Mouse (Mus musculus): ENCODE measurements around the gene Dync1h1. TPM values are rescaled to one million over a fixed set of nuclear protein-coding genes. Genes with fewer than 3 reads are reported as not detected.
"Not testable (repeated sequence)": the region's sequence is repeated elsewhere in the genome, so short reads cannot be mapped to it uniquely, and the experiment has no call there.

Dync1h1 gene
- polyA plus RNA-seq, 1 experiment from 2014 or later: 41.5 TPM

DNA sequence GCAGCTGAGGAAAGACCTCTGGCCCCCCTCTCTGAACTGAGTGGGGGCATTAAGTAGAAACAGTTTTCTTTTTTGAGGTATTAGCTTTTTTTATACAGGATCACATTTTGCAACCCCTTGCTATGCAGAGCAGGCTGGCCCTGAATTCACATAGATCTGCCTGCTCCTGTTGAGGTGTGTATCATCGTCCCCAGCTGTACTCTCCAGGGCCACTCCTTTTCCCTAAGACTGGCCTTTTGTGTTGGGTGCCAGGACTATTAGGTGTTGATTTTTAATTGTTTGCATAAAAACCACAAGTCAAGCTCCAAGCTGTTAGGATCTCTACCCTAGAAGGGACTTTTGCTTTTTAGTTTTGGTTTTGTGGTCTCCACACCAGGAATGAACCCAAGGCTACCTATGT lies 96.8 kb downstream of the Dync1h1 start:
- Histone ChIP-seq H3K27ac (peak overlapping the region; percentile 49; the same call in 1 of the 2 replicates), H3K4me2 (no peak overlapping the region), H3K9ac (no peak overlapping the region), H3K4me1 (peaks cover 21% of the 10 kb centered on the region), H3K27me3 (replicated peaks) (no peaks in the 10 kb centered on the region), H3K36me3 (peaks cover 5% of the 10 kb centered on the region; the same call in 1 of the 2 replicates), H3K9me3 (no peaks in the 10 kb centered on the region), H3K4me3 (replicated peaks) (no peak overlapping the region)
- no peak for ATAC-seq (ENCODE audit: insufficient read depth, low FRiP score, low read depth)
- 68% methylated on average over 1 of the region's 1 CpGs for WGBS

- no peak for ATAC-seq (ENCODE audit: insufficient read depth, low FRiP score, low read depth)
These were observed 97.4 kb downstream of the Dync1h1 start for GRCm38 (mm10) chr12:110698523-110699170.

GRCm38 (mm10) chr12:110699171-110699547 lies 97.9 kb downstream of the Dync1h1 start:
- Histone ChIP-seq H3K4me2 (peak overlapping the region; percentile 25), H3K4me1 (peaks cover 21% of the 10 kb centered on the region), H3K27me3 (replicated peaks) (no peaks in the 10 kb centered on the region), H3K9me3 (no peaks in the 10 kb centered on the region), H3K27ac (peak overlapping the region; percentile 49; the same call in 1 of the 2 replicates), H3K4me3 (replicated peaks) (no peak overlapping the region), H3K36me3 (peaks cover 5% of the 10 kb centered on the region; the same call in 1 of the 2 replicates), H3K9ac (no peak overlapping the region)
- 31% methylated on average over 2 of the region's 2 CpGs for WGBS
- no peak for ATAC-seq (ENCODE audit: insufficient read depth, low FRiP score, low read depth)

More at GRCm38 (mm10) chr12:110698523-110699170, 97.4 kb downstream of the Dync1h1 start:
- WGBS: 35% methylated on average over 13 of the region's 15 CpGs
- Histone ChIP-seq H3K4me3 (replicated peaks) (no peak overlapping the region), H3K27ac (peak overlapping the region; percentile 49; the same call in 1 of the 2 replicates), H3K4me2 (peak overlapping the region; percentile 25), H3K9me3 (no peaks in the 10 kb centered on the region), H3K4me1 (peaks cover 21% of the 10 kb centered on the region), H3K36me3 (peaks cover 5% of the 10 kb centered on the region; the same call in 1 of the 2 replicates), H3K27me3 (replicated peaks) (no peaks in the 10 kb centered on the region), H3K9ac (no peak overlapping the region)

DNA sequence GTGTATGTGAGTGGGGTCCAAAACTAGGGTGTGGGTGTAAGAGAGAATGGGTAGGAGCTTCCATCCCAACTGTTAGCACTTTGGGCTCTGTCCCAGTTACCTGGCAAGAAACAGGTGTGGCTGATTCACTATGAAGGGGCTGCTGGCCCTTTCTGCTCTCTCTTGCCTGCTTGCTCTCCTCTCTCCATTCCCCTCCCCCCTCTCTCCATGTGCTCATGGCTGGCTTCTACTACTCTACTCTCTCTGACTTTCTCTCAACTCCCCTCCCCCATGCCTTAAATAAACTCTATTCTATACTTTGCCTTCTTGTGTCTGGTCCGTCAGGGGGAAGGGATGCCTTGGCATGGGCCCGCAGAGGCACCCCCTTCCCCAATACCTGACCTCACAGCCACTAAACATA lies 99.5 kb downstream of the Dync1h1 start:
- Histone ChIP-seq H3K27ac (no peak overlapping the region), H3K4me2 (no peak overlapping the region), H3K4me1 (peaks cover 14% of the 10 kb centered on the region; the same call in 1 of the 2 replicates), H3K9ac (no peak overlapping the region), H3K4me3 (replicated peaks) (no peak overlapping the region), H3K27me3 (replicated peaks) (no peaks in the 10 kb centered on the region), H3K36me3 (no peaks in the 10 kb centered on the region), H3K9me3 (no peaks in the 10 kb centered on the region)
- 63% methylated on average over 2 of the region's 2 CpGs for WGBS
- no peak for ATAC-seq (ENCODE audit: insufficient read depth, low FRiP score, low read depth)

DNA sequence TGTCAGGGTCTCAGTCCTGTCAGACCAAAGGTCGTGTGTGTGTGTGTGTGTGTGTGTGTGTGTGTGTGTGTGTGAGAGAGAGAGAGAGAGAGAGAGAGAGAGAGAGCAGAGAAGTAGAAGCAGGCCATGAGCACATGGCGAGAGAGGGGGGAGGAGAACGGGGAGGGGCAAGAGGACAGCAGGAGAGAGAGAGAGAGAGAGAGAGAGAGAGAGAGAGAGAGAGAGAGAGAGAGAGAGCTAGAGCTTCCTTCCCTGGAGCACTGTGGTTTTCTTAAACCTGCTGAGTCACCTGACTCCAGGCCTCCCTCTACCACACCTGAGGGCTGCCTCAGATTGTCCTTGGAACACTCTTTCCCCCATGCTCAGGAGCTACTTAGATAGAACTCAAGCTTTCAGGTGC lies 100.1 kb downstream of the Dync1h1 start:
- not testable (repeated sequence) for ATAC-seq (ENCODE audit: insufficient read depth, low FRiP score, low read depth); H3K9me3 ChIP-seq; H3K27me3 ChIP-seq (replicated peaks); H3K4me2 ChIP-seq; H3K27ac ChIP-seq; H3K4me3 ChIP-seq (replicated peaks); H3K9ac ChIP-seq; H3K36me3 ChIP-seq
- peaks cover 15% of the 10 kb centered on the region; the same call in 1 of the 2 replicates for H3K4me1 ChIP-seq
- 8% methylated on average over 1 of the region's 3 CpGs for WGBS

DNA sequence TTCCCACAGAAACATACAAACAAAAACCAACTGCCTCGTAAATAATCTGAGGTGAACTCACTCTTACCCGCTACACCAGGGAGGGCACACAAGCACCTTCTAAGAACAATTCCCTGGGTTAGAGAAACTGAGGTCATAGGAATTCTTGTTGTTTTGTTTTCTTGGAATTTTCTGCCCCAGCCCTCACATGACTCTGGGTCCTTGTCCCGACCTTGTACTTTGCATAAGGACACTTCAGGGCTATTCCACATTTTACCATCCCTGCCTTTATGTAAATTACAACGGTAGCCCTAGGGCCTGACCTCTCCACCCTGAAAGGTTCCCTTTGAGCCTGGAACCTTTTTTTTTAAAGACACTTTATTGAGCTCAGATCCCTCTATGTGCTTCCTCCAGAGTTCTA lies 101.3 kb downstream of the Dync1h1 start, which contains the start of gene Hsp90aa1:
Gene Hsp90aa1, minus strand, starts transcription at position 173 of the 400 bp plus-strand sequence.
- Histone ChIP-seq H3K4me1 (0 out of 2 replicates have a peak, but pooled peaks cover 11% of the 10 kb centered on the region), H3K27ac (no peak within 1 kb of the TSS; the same call in 1 of the 2 replicates), H3K27me3 (replicated peaks) (no peaks in the 10 kb centered on the region), H3K9ac (no peak within 1 kb of the TSS), H3K4me2 (no peak within 1 kb of the TSS), H3K36me3 (no peaks in the 10 kb centered on the region), H3K4me3 (replicated peaks) (no peak within 1 kb of the TSS), H3K9me3 (no peaks in the 10 kb centered on the region)
- 49% methylated on average over 4 of the region's 4 CpGs for WGBS
- no peak for ATAC-seq (ENCODE audit: insufficient read depth, low FRiP score, low read depth)

- Histone ChIP-seq H3K9ac (no peak overlapping the region), H3K27me3 (replicated peaks) (no peaks in the 10 kb centered on the region), H3K4me1 (0 out of 2 replicates have a peak, but pooled peaks cover 10% of the 10 kb centered on the region), H3K36me3 (no peaks in the 10 kb centered on the region), H3K27ac (no peak overlapping the region), H3K9me3 (no peaks in the 10 kb centered on the region), H3K4me2 (no peak overlapping the region), H3K4me3 (replicated peaks) (no peak overlapping the region)
- WGBS: 27% methylated on average over 8 of the region's 8 CpGs
- ATAC-seq (ENCODE audit: insufficient read depth, low FRiP score, low read depth): peak; percentile 44; the same call in 1 of the 2 replicates
These were observed 101.8 kb downstream of the Dync1h1 start for GRCm38 (mm10) chr12:110703008-110703471.

GRCm38 (mm10) chr12:110703682-110704081 lies 102.4 kb downstream of the Dync1h1 start:
- Histone ChIP-seq H3K4me1 (0 out of 2 replicates have a peak, but pooled peaks cover 10% of the 10 kb centered on the region), H3K4me2 (no peak overlapping the region), H3K27me3 (replicated peaks) (no peaks in the 10 kb centered on the region), H3K36me3 (no peaks in the 10 kb centered on the region), H3K4me3 (replicated peaks) (no peak overlapping the region), H3K9ac (no peak overlapping the region), H3K9me3 (no peaks in the 10 kb centered on the region), H3K27ac (no peak overlapping the region)
- WGBS: 76% methylated on average over 7 of the region's 7 CpGs
- ATAC-seq (ENCODE audit: insufficient read depth, low FRiP score, low read depth): no peak

GRCm38 (mm10) chr12:110705419-110705818 lies 104.2 kb downstream of the Dync1h1 start:
- H3K9ac ChIP-seq; H3K36me3 ChIP-seq; ATAC-seq (ENCODE audit: insufficient read depth, low FRiP score, low read depth); H3K4me2 ChIP-seq; H3K4me3 ChIP-seq (replicated peaks); H3K9me3 ChIP-seq; H3K4me1 ChIP-seq; H3K27ac ChIP-seq; H3K27me3 ChIP-seq (replicated peaks): not testable (repeated sequence)
- WGBS: 73% methylated on average over 4 of the region's 4 CpGs

GRCm38 (mm10) chr12:110706337-110707231 lies 105.3 kb downstream of the Dync1h1 start:
- no peak overlapping the region for H3K27ac ChIP-seq
- H3K9me3 ChIP-seq: no peaks in the 10 kb centered on the region
- no peaks in the 10 kb centered on the region for H3K27me3 ChIP-seq (replicated peaks)
- ATAC-seq (ENCODE audit: insufficient read depth, low FRiP score, low read depth): peak; percentile 44; the same call in 1 of the 2 replicates
- H3K4me3 ChIP-seq (replicated peaks): peak overlapping the region; percentile 31
- peak overlapping the region; percentile 52 for H3K4me2 ChIP-seq
- no peaks in the 10 kb centered on the region for H3K36me3 ChIP-seq
- no peak overlapping the region for H3K9ac ChIP-seq
- H3K4me1 ChIP-seq: 0 out of 2 replicates have a peak, but pooled peaks cover 3% of the 10 kb centered on the region
- under 1% methylated on average over 27 of the region's 27 CpGs for WGBS

- Histone ChIP-seq H3K4me3 (replicated peaks) (no peak overlapping the region), H3K9me3 (no peaks in the 10 kb centered on the region), H3K4me2 (peak overlapping the region; percentile 52; the same call in 1 of the 2 replicates), H3K4me1 (0 out of 2 replicates have a peak, but pooled peaks cover 3% of the 10 kb centered on the region), H3K9ac (no peak overlapping the region), H3K36me3 (no peaks in the 10 kb centered on the region), H3K27ac (no peak overlapping the region), H3K27me3 (replicated peaks) (no peaks in the 10 kb centered on the region)
- ATAC-seq (ENCODE audit: insufficient read depth, low FRiP score, low read depth): no peak
- WGBS: 80% methylated on average over 7 of the region's 7 CpGs
These were observed 106.2 kb downstream of the Dync1h1 start for GRCm38 (mm10) chr12:110707451-110707850.
